8 mouse cellular contexts compared by ENCODE assay signal in genomic region chr1:58770111-58770720, GRCm38 (mm10). TPM values are rescaled to one million over a fixed set of nuclear protein-coding genes. Genes with fewer than 3 reads are reported as not detected.
DNase-seq lines count a peak whose midpoint lies in the region; ATAC-seq and TF ChIP-seq lines count a peak whose summit lies in the region.

No protein-coding gene starts in this region.

- no peak for TF ChIP-seq EP300 in heart, postnatal 0 days (IDR thresholded peaks at IDR 0.05; ENCODE audit: low read depth)

- peak; percentile 23 to 48 for DNase-seq in kidney, adult 8-10 months
- DNase-seq in G1E (ENCODE audit: low spot score) = peak; percentile 58
- peak; percentile 42 for DNase-seq in c-Kit-positive CD71-positive TER-119-negative erythroid progenitor cells, embryonic 14.5 days (ENCODE audit: low read depth)
- DNase-seq in heart, postnatal 0 days (ENCODE audit: low spot score) = peak; percentile 33
- peak; percentile 52 to 63 for DNase-seq in left cerebral cortex, postnatal 10 days (ENCODE audit: extremely low spot score in 1 of 2, low spot score in 2 of 2)
- peak; percentile 58 to 62 for DNase-seq in natural killer cell, adult 2 months (ENCODE audit: low spot score in 2 of 2)
- DNase-seq in urinary bladder, adult 2 months (ENCODE audit: low spot score) = no peak

- WGBS in kidney, embryonic 15.5 days = 26% methylated on average over 7 of the region's 7 CpGs
- WGBS in heart, postnatal 0 days = 27% methylated on average over 7 of the region's 7 CpGs

- no peaks in the 10 kb centered on the region for H3K36me3 ChIP-seq in kidney, embryonic 15.5 days
- no peaks in the 10 kb centered on the region for H3K36me3 ChIP-seq in G1E (replicated peaks)
- no peaks in the 10 kb centered on the region for H3K36me3 ChIP-seq in heart, postnatal 0 days (replicated peaks; ENCODE audit: control insufficient read depth, insufficient read depth, low read length)

- H3K27me3 ChIP-seq in kidney, embryonic 15.5 days = no peaks in the 10 kb centered on the region
- peaks cover 12% of the 10 kb centered on the region; the same call in 1 of the 2 replicates for H3K27me3 ChIP-seq in G1E (ENCODE audit: insufficient read depth, low read length)
- no peaks in the 10 kb centered on the region for H3K27me3 ChIP-seq in heart, postnatal 0 days (ENCODE audit: control insufficient read depth, insufficient read depth, low read length)

- intact Hi-C loops in left cerebral cortex, postnatal 10 days (cut with DNase I) = loop anchor here (5.0 to 10.0 kb wide), 3 partner anchors 127 to 375 kb away; no protein-coding TSS in a partner anchor

- H3K27ac ChIP-seq in kidney, embryonic 15.5 days = no peak overlapping the region
- no peak overlapping the region for H3K27ac ChIP-seq in heart, postnatal 0 days (ENCODE audit: low read depth)

- H3K4me1 ChIP-seq in kidney, embryonic 15.5 days = 0 out of 2 replicates have a peak, but pooled peaks cover 3% of the 10 kb centered on the region
- peaks cover 11% of the 10 kb centered on the region for H3K4me1 ChIP-seq in G1E (ENCODE audit: insufficient read depth, low read depth, low read length)
- H3K4me1 ChIP-seq in heart, postnatal 0 days (ENCODE audit: control insufficient read depth, insufficient read depth) = no peaks in the 10 kb centered on the region

- ATAC-seq in kidney, embryonic 15.5 days (replicated peaks; ENCODE audit: low FRiP score) = no peak
- ATAC-seq in G1E (ENCODE audit: extremely low read depth, insufficient number of reproducible peaks, low FRiP score, poor library complexity, severe bottlenecking) = no peak
- ATAC-seq in heart, postnatal 0 days (ENCODE audit: insufficient read depth, low read depth) = no peak

- peak; percentile 32 for TF ChIP-seq CTCF in G1E (IDR thresholded peaks at IDR 0.05; ENCODE audit: low read depth, low read length)
- TF ChIP-seq CTCF in heart, postnatal 0 days (IDR thresholded peaks at IDR 0.05; ENCODE audit: low read depth) = peak; percentile 66

- no peak overlapping the region for H3K4me2 ChIP-seq in kidney, embryonic 15.5 days
- no peak overlapping the region for H3K4me2 ChIP-seq in heart, postnatal 0 days (ENCODE audit: low read depth, low read length)

- no peak overlapping the region for H3K9ac ChIP-seq in kidney, embryonic 15.5 days
- H3K9ac ChIP-seq in heart, postnatal 0 days (replicated peaks; ENCODE audit: low read depth, low read length) = no peak overlapping the region

- H3K4me3 ChIP-seq in kidney, embryonic 15.5 days (replicated peaks) = no peak overlapping the region
- H3K4me3 ChIP-seq in G1E (ENCODE audit: low read depth, low read length) = no peak overlapping the region
- no peak overlapping the region for H3K4me3 ChIP-seq in heart, postnatal 0 days (ENCODE audit: low read depth, low read length)

- no peaks in the 10 kb centered on the region for H3K9me3 ChIP-seq in kidney, embryonic 15.5 days (replicated peaks)
- H3K9me3 ChIP-seq in G1E (replicated peaks) = no peaks in the 10 kb centered on the region
- H3K9me3 ChIP-seq in heart, postnatal 0 days (replicated peaks; ENCODE audit: control insufficient read depth, low read length) = no peaks in the 10 kb centered on the region

RNA-seq across cellular contexts. Expression of gene Casp8, which starts 25.0 kb away (rescaled TPM):
- 41.3 and 41.8 TPM in 2 replicates for polyA plus RNA-seq in kidney, embryonic 15.5 days (2015; fragmentation: Nextera tagmentation; extraction: Ambion mirVana)
- total RNA-seq in G1E (2014; fragmentation: Nextera tagmentation) (23.0 and 26.2 TPM in 2 replicates), G1E (2017) (10.5 and 11.6 TPM in 2 replicates)
- 0.58 and 0.73 TPM in 2 replicates for polyA plus RNA-seq in G1E (2012)
- 8.2 and 11.9 TPM in 2 replicates for total RNA-seq in heart, postnatal 0 days (2014; rRNA removed; ENCODE audit: low replicate concordance)
- 10.7 and 12.3 TPM in 2 replicates for polyA plus RNA-seq in heart, postnatal 0 days (2015; fragmentation: Nextera tagmentation; extraction: Ambion mirVana)
- total RNA-seq in left cerebral cortex, postnatal 10 days (2021) = 1 to 10 TPM; 3.7 to 4.0 TPM
- polyA plus RNA-seq in urinary bladder, adult 2 months (2012; rRNA removed) = 16.2 and 20.7 TPM in 2 replicates

RNA-seq across cellular contexts. Expression of gene Cflar, which starts 58.9 kb away (rescaled TPM):
- polyA plus RNA-seq in kidney, embryonic 15.5 days (2015; fragmentation: Nextera tagmentation; extraction: Ambion mirVana) = 45.2 and 48.1 TPM in 2 replicates
- 92.7 and 127 TPM in 2 replicates for total RNA-seq in G1E (2014; fragmentation: Nextera tagmentation)
- 173 and 179 TPM in 2 replicates for total RNA-seq in G1E (2017)
- polyA plus RNA-seq in G1E (2012) = 5.5 and 8.8 TPM in 2 replicates
- total RNA-seq in heart, postnatal 0 days (2014; rRNA removed; ENCODE audit: low replicate concordance) = 44.4 and 102 TPM in 2 replicates
- 49.8 and 53.6 TPM in 2 replicates for polyA plus RNA-seq in heart, postnatal 0 days (2015; fragmentation: Nextera tagmentation; extraction: Ambion mirVana)
- total RNA-seq in left cerebral cortex, postnatal 10 days (2021) = 10 to 100 TPM; 24.8 to 28.1 TPM
- 41.1 and 43.4 TPM in 2 replicates for polyA plus RNA-seq in urinary bladder, adult 2 months (2012; rRNA removed)
